Mouse (Mus musculus) testis, adult 2 months (tissue): Measurements from ENCODE around the gene Lrp5.

Experiments used
- CTCF ChIP-seq: fragments of 200-500 bp; IDR thresholded peaks from 2 replicates; pipeline ENCODE4 v1.5.1; 2012; ENCODE audit warnings: low read depth, mild to moderate bottlenecking, inconsistent platforms, low read length, moderate library complexity; ENCODE audit not compliant: control insufficient read depth, insufficient read depth, insufficient replicate concordance
- POLR2A ChIP-seq: fragments of 200-500 bp; IDR thresholded peaks from 2 replicates; pipeline ENCODE4 v1.6.1; 2012; ENCODE audit warnings: low read depth, mild to moderate bottlenecking, inconsistent platforms, low read length, moderate library complexity; ENCODE audit not compliant: control insufficient read depth

DNA sequence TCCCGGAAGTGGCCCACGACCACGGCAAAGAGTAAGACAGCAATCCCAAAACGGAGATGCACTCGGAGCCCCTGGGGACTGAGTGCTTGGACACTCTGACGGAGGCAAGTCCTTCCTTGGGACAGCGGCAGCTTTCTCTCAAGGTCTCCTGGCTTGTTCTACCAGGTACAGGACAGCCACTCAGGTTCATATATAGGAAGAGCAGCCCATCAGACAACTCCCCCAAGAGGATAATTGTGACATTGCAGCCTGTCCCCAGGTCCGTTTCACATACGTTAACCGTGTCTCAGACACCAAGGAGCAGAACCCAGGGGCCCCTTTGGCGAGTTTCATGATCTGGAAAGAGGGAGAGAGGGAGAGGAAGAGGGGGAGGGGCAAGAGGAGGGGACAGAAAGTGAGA, 18.4 kb downstream of the Lrp5 start:
- no peak for TF ChIP-seq CTCF
- no peak for TF ChIP-seq POLR2A
